Mouse (Mus musculus) ES-E14 (cell line): ENCODE measurements at regions not wholly inside any gene's neighbourhood (a gene's known extent, or its start where the extent isn't known, plus 50 kb on each side); places are given as distances from the start of the nearest gene placed in this dataset.

Experiments used
- MAFK ChIP-seq: IDR thresholded peaks from 2 replicates; pipeline ENCODE4 v1.6.1; 2014; ENCODE audit warnings: mild to moderate bottlenecking, low read depth, low read length, inconsistent platforms; ENCODE audit not compliant: insufficient read depth
- ZC3H11A ChIP-seq: IDR thresholded peaks from 2 replicates; pipeline ENCODE4 v1.6.1; 2012; ENCODE audit warnings: low read depth, mild to moderate bottlenecking, inconsistent platforms, low read length, borderline replicate concordance
- ZNF384 ChIP-seq: IDR thresholded peaks from 2 replicates; pipeline ENCODE4 v1.6.1; 2012; ENCODE audit warnings: low read depth, low read length, inconsistent platforms

GRCm38 (mm10) chr3:118425748-118426147, 136.2 kb upstream of the Dpyd start:
- TF ChIP-seq ZC3H11A (no peak), ZNF384 (no peak), MAFK (no peak)
